Mouse (Mus musculus) embryonic facial prominence, embryonic 15.5 days (tissue): ENCODE measurements around the gene Ppp1r1a. TPM values are rescaled to one million over a fixed set of nuclear protein-coding genes. Genes with fewer than 3 reads are reported as not detected.
A peak's percentile ranks its signal among the peaks of the same experiment; 100 is the strongest.

ENCODE experiments used
- ATAC-seq: fragments of 200-750 bp; cut with Nextera tagmentation; 2 replicates; pipeline ENCODE4 v1.8.0; 2017; ENCODE audit warnings: low read depth, moderate TSS enrichment; ENCODE audit not compliant: insufficient number of reproducible peaks, low FRiP score, low TSS enrichment
- H3K27ac ChIP-seq: fragments of 300-500 bp; sonication (generic); replicated peaks from 2 replicates; pipeline ENCODE4 v1.5.1; 2015; ENCODE audit warnings: mild to moderate bottlenecking, inconsistent platforms
- H3K27me3 ChIP-seq: fragments of 300-500 bp; sonication (generic); 2 replicates; pipeline ENCODE4 v1.6.1; 2015; ENCODE audit warnings: inconsistent platforms
- H3K36me3 ChIP-seq: fragments of 300-500 bp; sonication (generic); 2 replicates; pipeline ENCODE4 v1.6.1; 2015; ENCODE audit warnings: mild to moderate bottlenecking, inconsistent platforms
- H3K4me1 ChIP-seq: fragments of 300-500 bp; sonication (generic); 2 replicates; pipeline ENCODE4 v1.6.1; 2015; ENCODE audit warnings: inconsistent platforms
- H3K4me2 ChIP-seq: fragments of 300-500 bp; sonication (generic); replicated peaks from 2 replicates; pipeline ENCODE4 v1.6.1; 2015; ENCODE audit warnings: mild to moderate bottlenecking, inconsistent platforms
- H3K4me3 ChIP-seq: fragments of 300-500 bp; sonication (generic); replicated peaks from 2 replicates; pipeline ENCODE4 v1.5.1; 2015; ENCODE audit warnings: mild to moderate bottlenecking, inconsistent platforms
- H3K9ac ChIP-seq: fragments of 300-500 bp; sonication (generic); 2 replicates; pipeline ENCODE4 v1.6.1; 2015; ENCODE audit warnings: inconsistent platforms
- H3K9me3 ChIP-seq: fragments of 300-500 bp; sonication (generic); replicated peaks from 2 replicates; pipeline ENCODE4 v1.6.1; 2016; ENCODE audit warnings: inconsistent platforms
- WGBS: fragments of 180-500 bp; shearing (Covaris S2); methylation state at CpG from one replicate; pipeline ENCODE4 v1.1.7; 2015; 5-methylcytosine and 5-hydroxymethylcytosine counted together
- polyA plus RNA-seq: library from polyadenylated mRNA; unstranded; fragments of >200 nt; fragmentation: Nextera tagmentation; extraction: Ambion mirVana; gene quantifications from 2 replicates; pipeline ENCODE4 v1.2.1, GENCODE M21; 2015

The Ppp1r1a gene
- polyA plus RNA-seq, 1 experiment from 2014 or later: 13.8 TPM

- H3K27ac ChIP-seq: no peak overlapping the region
- no peaks in the 10 kb centered on the region for H3K36me3 ChIP-seq
- H3K4me3 ChIP-seq: peak overlapping the region; percentile 68; the same call in 1 of the 2 replicates
- H3K27me3 ChIP-seq: peaks cover 2% of the 10 kb centered on the region; the same call in 1 of the 2 replicates
- 31% methylated on average over 2 of the region's 2 CpGs for WGBS
- peak overlapping the region; percentile 96 for H3K4me2 ChIP-seq
- H3K9ac ChIP-seq: no peak overlapping the region
- H3K9me3 ChIP-seq: no peaks in the 10 kb centered on the region
- H3K4me1 ChIP-seq: peaks cover 17% of the 10 kb centered on the region
- no peak for ATAC-seq
These were observed 1.3 kb downstream of the Ppp1r1a start for GRCm38 (mm10) chr15:103536456-103536855.

GRCm38 (mm10) chr15:103535786-103536185 is 2.0 kb downstream of the Ppp1r1a start:
- Histone ChIP-seq H3K36me3 (no peaks in the 10 kb centered on the region), H3K27me3 (peaks cover 2% of the 10 kb centered on the region; the same call in 1 of the 2 replicates), H3K9ac (no peak overlapping the region), H3K9me3 (no peaks in the 10 kb centered on the region), H3K4me1 (peaks cover 17% of the 10 kb centered on the region), H3K27ac (no peak overlapping the region), H3K4me3 (no peak overlapping the region), H3K4me2 (no peak overlapping the region)
- ATAC-seq: no peak
- WGBS: 63% methylated on average over 1 of the region's 1 CpGs

- no peak for ATAC-seq
- H3K4me2 ChIP-seq: no peak overlapping the region
- no peak overlapping the region for H3K27ac ChIP-seq
- 79% methylated on average over 2 of the region's 2 CpGs for whole genome bisulfite sequencing
- H3K4me3 ChIP-seq: no peak overlapping the region
- peaks cover 2% of the 10 kb centered on the region; the same call in 1 of the 2 replicates for H3K27me3 ChIP-seq
- peaks cover 17% of the 10 kb centered on the region for H3K4me1 ChIP-seq
- H3K36me3 ChIP-seq: no peaks in the 10 kb centered on the region
- H3K9me3 ChIP-seq: no peaks in the 10 kb centered on the region
- H3K9ac ChIP-seq: no peak overlapping the region
These were observed 2.8 kb downstream of the Ppp1r1a start for GRCm38 (mm10) chr15:103535030-103535429.

GRCm38 (mm10) chr15:103534054-103534620 is 3.7 kb downstream of the Ppp1r1a start:
- no peak overlapping the region for H3K4me2 ChIP-seq
- H3K9ac ChIP-seq: no peak overlapping the region
- peaks cover 2% of the 10 kb centered on the region; the same call in 1 of the 2 replicates for H3K27me3 ChIP-seq
- WGBS: 75% methylated on average over 7 of the region's 7 CpGs
- no peak overlapping the region for H3K4me3 ChIP-seq
- H3K4me1 ChIP-seq: peaks cover 17% of the 10 kb centered on the region
- no peak overlapping the region for H3K27ac ChIP-seq
- no peaks in the 10 kb centered on the region for H3K36me3 ChIP-seq
- ATAC-seq: no peak
- no peaks in the 10 kb centered on the region for H3K9me3 ChIP-seq

GRCm38 (mm10) chr15:103530372-103530771 is 7.4 kb downstream of the Ppp1r1a start:
- no peak overlapping the region for H3K27ac ChIP-seq
- H3K4me3 ChIP-seq: no peak overlapping the region
- no peak overlapping the region for H3K4me2 ChIP-seq
- WGBS: 9% methylated on average over 5 of the region's 5 CpGs
- H3K36me3 ChIP-seq: no peaks in the 10 kb centered on the region
- no peak overlapping the region for H3K9ac ChIP-seq
- 0 out of 2 replicates have a peak, but pooled peaks have one; percentile 26 for ATAC-seq
- H3K9me3 ChIP-seq: no peaks in the 10 kb centered on the region
- no peaks in the 10 kb centered on the region for H3K4me1 ChIP-seq
- H3K27me3 ChIP-seq: no peaks in the 10 kb centered on the region

- Histone ChIP-seq H3K27me3 (no peaks in the 10 kb centered on the region), H3K36me3 (0 out of 2 replicates have a peak, but pooled peaks cover 5% of the 10 kb centered on the region), H3K4me2 (no peak overlapping the region), H3K4me3 (no peak overlapping the region), H3K9ac (no peak overlapping the region), H3K27ac (no peak overlapping the region), H3K9me3 (no peaks in the 10 kb centered on the region), H3K4me1 (peaks cover 18% of the 10 kb centered on the region; the same call in 1 of the 2 replicates)
- no peak for ATAC-seq
- WGBS: 66% methylated on average over 3 of the region's 3 CpGs
These were observed 14.6 kb downstream of the Ppp1r1a start for GRCm38 (mm10) chr15:103523156-103523555.

- H3K36me3 ChIP-seq: 0 out of 2 replicates have a peak, but pooled peaks cover 5% of the 10 kb centered on the region
- ATAC-seq: peak; percentile 35; the same call in 1 of the 2 replicates
- 58% methylated on average over 3 of the region's 3 CpGs for WGBS
- H3K9ac ChIP-seq: no peak overlapping the region
- no peak overlapping the region for H3K27ac ChIP-seq
- no peak overlapping the region for H3K4me3 ChIP-seq
- no peaks in the 10 kb centered on the region for H3K27me3 ChIP-seq
- H3K4me1 ChIP-seq: peaks cover 20% of the 10 kb centered on the region; the same call in 1 of the 2 replicates
- no peak overlapping the region for H3K4me2 ChIP-seq
- no peaks in the 10 kb centered on the region for H3K9me3 ChIP-seq
These were observed 15.2 kb downstream of the Ppp1r1a start for GRCm38 (mm10) chr15:103522458-103523099.

GRCm38 (mm10) chr15:103519386-103520378 is 18.1 kb downstream of the Ppp1r1a start:
- 0 out of 2 replicates have a peak, but pooled peaks cover 4% of the 10 kb centered on the region for H3K36me3 ChIP-seq
- ATAC-seq: no peak
- H3K4me1 ChIP-seq: peaks cover 26% of the 10 kb centered on the region
- H3K27ac ChIP-seq: no peak overlapping the region
- no peak overlapping the region for H3K4me2 ChIP-seq
- no peak overlapping the region for H3K9ac ChIP-seq
- H3K9me3 ChIP-seq: no peaks in the 10 kb centered on the region
- no peaks in the 10 kb centered on the region for H3K27me3 ChIP-seq
- WGBS: 31% methylated on average over 4 of the region's 4 CpGs
- H3K4me3 ChIP-seq: no peak overlapping the region

- Histone ChIP-seq H3K4me3 (no peak overlapping the region), H3K9ac (no peak overlapping the region), H3K4me2 (no peak overlapping the region), H3K27me3 (no peaks in the 10 kb centered on the region), H3K4me1 (peaks cover 33% of the 10 kb centered on the region), H3K27ac (peak overlapping the region; percentile 48; the same call in 1 of the 2 replicates), H3K9me3 (no peaks in the 10 kb centered on the region), H3K36me3 (no peaks in the 10 kb centered on the region)
- 14% methylated on average over 4 of the region's 5 CpGs for WGBS
- ATAC-seq: no peak
These were observed 19.0 kb downstream of the Ppp1r1a start for GRCm38 (mm10) chr15:103518600-103519385.

GRCm38 (mm10) chr15:103514914-103515313 is 22.9 kb downstream of the Ppp1r1a start:
- Histone ChIP-seq H3K4me2 (peak overlapping the region; percentile 52), H3K27me3 (no peaks in the 10 kb centered on the region), H3K9me3 (no peaks in the 10 kb centered on the region), H3K36me3 (no peaks in the 10 kb centered on the region), H3K4me1 (peaks cover 34% of the 10 kb centered on the region), H3K4me3 (no peak overlapping the region), H3K27ac (no peak overlapping the region), H3K9ac (no peak overlapping the region)
- ATAC-seq: no peak
- 28% methylated on average over 3 of the region's 3 CpGs for WGBS
